Mouse (Mus musculus) CH12.LX (cell line): ENCODE measurements around the gene Dmwd. TPM values are rescaled to one million over a fixed set of nuclear protein-coding genes. Genes with fewer than 3 reads are reported as not detected.
A peak's percentile ranks its signal among the peaks of the same experiment; 100 is the strongest.

Experiments used
- DNase-seq: peaks from one replicate; pipeline ENCODE4 v3.0.0-alpha.2; 2013; ENCODE audit errors: extremely low read depth
- H3K27ac ChIP-seq: 2 replicates; pipeline ENCODE4 v1.5.1; 2012; ENCODE audit warnings: low read depth, mild to moderate bottlenecking, control low read depth, moderate library complexity; ENCODE audit not compliant: insufficient read depth
- H3K27me3 ChIP-seq: replicated peaks from 2 replicates; pipeline ENCODE3; 2012; ENCODE audit warnings: inconsistent platforms
- H3K36me3 ChIP-seq, 2 experiments: replicated peaks in 1 of 2; 2 replicates each; pipeline versions ENCODE3 to v1.6.1; 2012; ENCODE audit warnings: inconsistent platforms in 1 of 2, low read length in 1 of 2, mild to moderate bottlenecking in 1 of 2, mixed read lengths in 1 of 2, moderate library complexity in 1 of 2; ENCODE audit not compliant: control insufficient read depth in 1 of 2, insufficient read depth in 1 of 2
- H3K4me1 ChIP-seq, 2 experiments: 2 replicates each; pipeline ENCODE4 v1.6.1; 2012; ENCODE audit warnings: inconsistent platforms in 1 of 2, moderate library complexity in 1 of 2; ENCODE audit not compliant: insufficient read depth in 2 of 2, control insufficient read depth in 1 of 2
- H3K4me2 ChIP-seq: 2 replicates; pipeline ENCODE4 v1.6.1; 2012; ENCODE audit warnings: low read depth, mild to moderate bottlenecking, control low read depth; ENCODE audit not compliant: poor library complexity, insufficient read depth, severe bottlenecking
- H3K4me3 ChIP-seq, 3 experiments: fragments of 150-350 bp in 1 of 3; sonication (generic) in 1 of 3; replicated peaks in 1 of 3; 2 replicates each; pipeline versions ENCODE3 to v1.5.1; 2011 to 2012; ENCODE audit warnings: low read depth in 2 of 3, low read length in 2 of 3, mild to moderate bottlenecking in 2 of 3, moderate library complexity in 2 of 3, control low read depth in 1 of 3, improper control_type of control experiment in 1 of 3, inconsistent platforms in 1 of 3, mixed read lengths in 1 of 3; ENCODE audit not compliant: poor library complexity in 1 of 3
- H3K79me2 ChIP-seq: replicated peaks from 2 replicates; pipeline ENCODE4 v1.6.1; 2012; ENCODE audit warnings: mild to moderate bottlenecking, moderate library complexity; ENCODE audit not compliant: control insufficient read depth, poor library complexity, insufficient read depth, severe bottlenecking; ENCODE audit errors: extremely low read depth
- H3K9ac ChIP-seq: 2 replicates; pipeline ENCODE4 v1.6.1; 2012; ENCODE audit warnings: low read depth, mild to moderate bottlenecking, control low read depth, moderate library complexity; ENCODE audit not compliant: insufficient read depth
- H3K9me3 ChIP-seq: replicated peaks from 2 replicates; pipeline ENCODE3; 2012; ENCODE audit warnings: low read length, inconsistent platforms, mixed read lengths
- CTCF ChIP-seq, 2 experiments: IDR thresholded peaks in 1 of 2; conservative IDR thresholded peaks in 1 of 2; 2 replicates each; pipeline ENCODE4 v1.5.1; 2011 to 2012; ENCODE audit warnings: low read depth in 2 of 2, low read length in 2 of 2, improper control_type of control experiment in 1 of 2, inconsistent platforms in 1 of 2, mild to moderate bottlenecking in 1 of 2, moderate library complexity in 1 of 2
- E2F4 ChIP-seq: IDR thresholded peaks from 2 replicates; pipeline ENCODE4 v1.6.1; 2011; ENCODE audit warnings: low read depth, low read length, improper control_type of control experiment; ENCODE audit not compliant: insufficient replicate concordance
- ELF1 ChIP-seq: IDR thresholded peaks from 2 replicates; pipeline ENCODE4 v1.6.1; 2014; ENCODE audit warnings: low read depth, mild to moderate bottlenecking, inconsistent platforms, low read length, improper control_type of control experiment
- EP300 ChIP-seq: IDR thresholded peaks from 2 replicates; pipeline ENCODE4 v1.6.1; 2011; ENCODE audit warnings: low read length, improper control_type of control experiment
- ETS1 ChIP-seq: conservative IDR thresholded peaks from 2 replicates; pipeline ENCODE4 v1.6.1; 2012; ENCODE audit warnings: low read depth, mild to moderate bottlenecking, inconsistent platforms, low read length, improper control_type of control experiment, moderate library complexity
- GABPA ChIP-seq: IDR thresholded peaks from 2 replicates; pipeline ENCODE4 v1.6.1; 2012; ENCODE audit warnings: low read depth, low read length, improper control_type of control experiment, inconsistent platforms; ENCODE audit not compliant: insufficient replicate concordance
- HCFC1 ChIP-seq: IDR thresholded peaks from 2 replicates; pipeline ENCODE4 v1.6.1; 2012; ENCODE audit warnings: low read depth, mild to moderate bottlenecking, inconsistent platforms, low read length, improper control_type of control experiment
- IRF4 ChIP-seq: IDR thresholded peaks from 2 replicates; pipeline ENCODE4 v1.6.1; 2014; ENCODE audit warnings: low read depth, mild to moderate bottlenecking, inconsistent platforms, low read length, improper control_type of control experiment
- JUN ChIP-seq: IDR thresholded peaks from 2 replicates; pipeline ENCODE4 v1.6.1; 2011; ENCODE audit warnings: low read depth, mild to moderate bottlenecking, low read length, improper control_type of control experiment, moderate library complexity; ENCODE audit not compliant: insufficient read depth
- KAT2A ChIP-seq: IDR thresholded peaks from 2 replicates; pipeline ENCODE4 v1.6.1; 2012; ENCODE audit warnings: low read length, improper control_type of control experiment, inconsistent platforms; ENCODE audit not compliant: insufficient replicate concordance
- MAFK ChIP-seq: IDR thresholded peaks from 2 replicates; pipeline ENCODE4 v1.6.1; 2011; ENCODE audit warnings: low read length, improper control_type of control experiment; ENCODE audit not compliant: insufficient replicate concordance
- MAX ChIP-seq: IDR thresholded peaks from 2 replicates; pipeline ENCODE4 v1.6.1; 2011; ENCODE audit warnings: low read length, improper control_type of control experiment
- MAZ ChIP-seq: IDR thresholded peaks from 2 replicates; pipeline ENCODE4 v1.6.1; 2012; ENCODE audit warnings: low read depth, mild to moderate bottlenecking, inconsistent platforms, low read length, improper control_type of control experiment, moderate library complexity
- MEF2A ChIP-seq: IDR thresholded peaks from 2 replicates; pipeline ENCODE4 v1.6.1; 2014; ENCODE audit warnings: low read depth, mild to moderate bottlenecking, inconsistent platforms, low read length, improper control_type of control experiment, borderline replicate concordance
- MXI1 ChIP-seq: IDR thresholded peaks from 2 replicates; pipeline ENCODE4 v1.6.1; 2011; ENCODE audit warnings: mild to moderate bottlenecking, low read depth, low read length, improper control_type of control experiment
- MYC ChIP-seq: IDR thresholded peaks from 2 replicates; pipeline ENCODE4 v1.6.1; 2011; ENCODE audit warnings: low read depth, mild to moderate bottlenecking, improper control_type of control experiment, low read length
- NRF1 ChIP-seq: IDR thresholded peaks from 2 replicates; pipeline ENCODE4 v1.6.1; 2014; ENCODE audit warnings: low read depth, mild to moderate bottlenecking, inconsistent platforms, low read length, improper control_type of control experiment, moderate library complexity
- PAX5 ChIP-seq: IDR thresholded peaks from 2 replicates; pipeline ENCODE4 v1.6.1; 2012; ENCODE audit warnings: low read length, inconsistent platforms, mixed read lengths
- POLR2A ChIP-seq: IDR thresholded peaks from 2 replicates; pipeline ENCODE4 v1.6.1; 2011; ENCODE audit warnings: low read depth, mild to moderate bottlenecking, improper control_type of control experiment, low read length
- RAD21 ChIP-seq: IDR thresholded peaks from 2 replicates; pipeline ENCODE4 v1.6.1; 2011; ENCODE audit warnings: low read depth, mild to moderate bottlenecking, low read length, improper control_type of control experiment, moderate library complexity
- RCOR1 ChIP-seq: conservative IDR thresholded peaks from 2 replicates; pipeline ENCODE4 v1.6.1; 2012; ENCODE audit warnings: low read depth, mild to moderate bottlenecking, inconsistent platforms, low read length, improper control_type of control experiment
- SIN3A ChIP-seq: IDR thresholded peaks from 2 replicates; pipeline ENCODE4 v1.6.1; 2012; ENCODE audit warnings: low read length, improper control_type of control experiment, inconsistent platforms
- TBP ChIP-seq: conservative IDR thresholded peaks from 2 replicates; pipeline ENCODE4 v1.6.1; 2011; ENCODE audit warnings: low read depth, low read length, improper control_type of control experiment
- TCF12 ChIP-seq: IDR thresholded peaks from 2 replicates; pipeline ENCODE4 v1.6.1; 2014; ENCODE audit warnings: low read depth, mild to moderate bottlenecking, inconsistent platforms, low read length, improper control_type of control experiment
- UBTF ChIP-seq: IDR thresholded peaks from 2 replicates; pipeline ENCODE4 v1.6.1; 2012; ENCODE audit warnings: low read depth, mild to moderate bottlenecking, inconsistent platforms, low read length, improper control_type of control experiment, moderate library complexity
- USF1 ChIP-seq: IDR thresholded peaks from 2 replicates; pipeline ENCODE4 v1.6.1; 2014; ENCODE audit warnings: low read depth, mild to moderate bottlenecking, inconsistent platforms, low read length, improper control_type of control experiment
- USF2 ChIP-seq: conservative IDR thresholded peaks from 2 replicates; pipeline ENCODE4 v1.6.1; 2011; ENCODE audit warnings: low read depth, low read length, improper control_type of control experiment
- ZC3H11A ChIP-seq: IDR thresholded peaks from 2 replicates; pipeline ENCODE4 v1.6.1; 2012; ENCODE audit warnings: low read depth, mild to moderate bottlenecking, inconsistent platforms, low read length, improper control_type of control experiment
- ZKSCAN1 ChIP-seq: IDR thresholded peaks from 2 replicates; pipeline ENCODE4 v1.6.1; 2012; ENCODE audit warnings: low read depth, inconsistent platforms, low read length, improper control_type of control experiment, borderline replicate concordance
- ZMIZ1 ChIP-seq: IDR thresholded peaks from 2 replicates; pipeline ENCODE4 v1.6.1; 2012; ENCODE audit warnings: low read depth, mild to moderate bottlenecking, inconsistent platforms, low read length, improper control_type of control experiment
- ZNF384 ChIP-seq: IDR thresholded peaks from 2 replicates; pipeline ENCODE4 v1.6.1; 2012; ENCODE audit warnings: low read depth, low read length, improper control_type of control experiment, inconsistent platforms
- dilution Hi-C: fragments of 300-500 bp; cut with MboI; formaldehyde crosslinking; loops from 2 replicates; pipeline ENCODE4 v1.14.3; 2020; ENCODE audit warnings: low sequenced_read_pairs; ENCODE audit not compliant: extremely low pct_unique_long_range_greater_than_20kb, extremely low pct_ligation_motif_present
- in situ Hi-C: fragments of 300-500 bp; cut with MboI; formaldehyde crosslinking; loops from 3 replicates; pipeline ENCODE4 v1.14.3; 2019; ENCODE audit warnings: low sequenced_read_pairs, low pct_ligation_motif_present, low pct_unique_long_range_greater_than_20kb, mixed read lengths
- polyA plus RNA-seq: library from polyadenylated mRNA; unstranded; fragments of >175 nt; gene quantifications from 2 replicates; pipeline ENCODE4 v1.2.1, GENCODE M21; 2012; ENCODE audit warnings: low read depth; ENCODE audit not compliant: insufficient read length
- total RNA-seq, 2 experiments: library from RNA; depleted of rRNA; stranded (reverse); fragments of 300-350 nt in 1 of 2; fragments of >200 nt in 1 of 2; gene quantifications; 2 replicates each; pipeline ENCODE4 v1.2.3; 2012 to 2014

The Dmwd gene
- total and polyA plus RNA-seq, 3 experiments: not detected

- H3K36me3 ChIP-seq: no peaks in the 10 kb centered on the region
- peaks cover 18 to 32% of the 10 kb centered on the region in 2 experiments for H3K4me1 ChIP-seq
- no peak overlapping the region for H3K4me3 ChIP-seq
- in situ Hi-C loops: no loop called here
- no peak overlapping the region for H3K9ac ChIP-seq
- DNase-seq: no peak
- H3K27ac ChIP-seq: no peak overlapping the region
- H3K9me3 ChIP-seq: peaks cover 39% of the 10 kb centered on the region
- H3K79me2 ChIP-seq: no peaks in the 10 kb centered on the region
- no peak overlapping the region for H3K4me2 ChIP-seq
- TF ChIP-seq ZMIZ1 (no peak), USF1 (no peak), POLR2A (no peak), ETS1 (no peak), IRF4 (no peak), TBP (no peak), JUN (no peak), MAX (no peak), MYC (no peak), TCF12 (no peak), EP300 (no peak), RAD21 (no peak), PAX5 (no peak), ZC3H11A (no peak), USF2 (no peak), GABPA (no peak)
- dilution Hi-C loops: no loop called here
- H3K27me3 ChIP-seq: peaks cover 74% of the 10 kb centered on the region
Observed at GRCm38 (mm10) chr7:19076586-19076991, 562 bp downstream of the Dmwd start.

- Histone ChIP-seq H3K79me2 (no peaks in the 10 kb centered on the region), H3K27me3 (peaks cover 82% of the 10 kb centered on the region), H3K36me3 (no peaks in the 10 kb centered on the region), H3K9me3 (peaks cover 39% of the 10 kb centered on the region), H3K4me1 (peaks cover 18 to 38% of the 10 kb centered on the region in 2 experiments), H3K27ac (no peak overlapping the region), H3K4me3 (no peak overlapping the region), H3K4me2 (peak overlapping the region; percentile 39; the same call in 1 of the 2 replicates), H3K9ac (no peak overlapping the region)
- dilution Hi-C loops: no loop called here
- peak; percentile 79 for DNase-seq
- in situ Hi-C loops: no loop called here
- TF ChIP-seq IRF4: peak; percentile 75
- peak; percentile 96 for TF ChIP-seq MAFK
- TF ChIP-seq KAT2A: no peak
- TF ChIP-seq RAD21: no peak
- no peak for TF ChIP-seq ZNF384
- peak; percentile 68 for TF ChIP-seq EP300
- TF ChIP-seq NRF1: no peak
- no peak for TF ChIP-seq TBP
- TF ChIP-seq E2F4: no peak
- TF ChIP-seq MEF2A: peak; percentile 49; the same call in 1 of the 2 replicates
- TF ChIP-seq CTCF (conservative IDR thresholded peaks at IDR 0.05 in 1 of 2, IDR thresholded peaks at IDR 0.05 in 1 of 2; ENCODE audit: low read depth in 2 of 2, low read length in 2 of 2): no peak
- no peak for TF ChIP-seq MYC
- TF ChIP-seq MAZ: peak; percentile 96
- TF ChIP-seq ZKSCAN1: no peak
- no peak for TF ChIP-seq JUN
- peak; percentile 50 for TF ChIP-seq ETS1
- TF ChIP-seq SIN3A: 0 out of 2 replicates have a peak, but pooled peaks have one; percentile 49
- no peak for TF ChIP-seq MXI1
- TF ChIP-seq HCFC1: no peak
- 0 out of 2 replicates have a peak, but pooled peaks have one; percentile 17 for TF ChIP-seq ELF1
- no peak for TF ChIP-seq GABPA
- 0 out of 2 replicates have a peak, but pooled peaks have one; percentile 33 for TF ChIP-seq MAX
- no peak for TF ChIP-seq PAX5
- TF ChIP-seq RCOR1: peak; percentile 91
- no peak for TF ChIP-seq ZMIZ1
- no peak for TF ChIP-seq UBTF
Observed at GRCm38 (mm10) chr7:19077761-19078160, 1.7 kb downstream of the Dmwd start.
